Mouse (Mus musculus): ENCODE measurements at regions not wholly inside any gene's neighbourhood (a gene's known extent, or its start where the extent isn't known, plus 50 kb on each side); places are given as distances from the start of the nearest gene placed in this dataset.
A peak's percentile ranks its signal among the peaks of the same experiment; 100 is the strongest.

DNA sequence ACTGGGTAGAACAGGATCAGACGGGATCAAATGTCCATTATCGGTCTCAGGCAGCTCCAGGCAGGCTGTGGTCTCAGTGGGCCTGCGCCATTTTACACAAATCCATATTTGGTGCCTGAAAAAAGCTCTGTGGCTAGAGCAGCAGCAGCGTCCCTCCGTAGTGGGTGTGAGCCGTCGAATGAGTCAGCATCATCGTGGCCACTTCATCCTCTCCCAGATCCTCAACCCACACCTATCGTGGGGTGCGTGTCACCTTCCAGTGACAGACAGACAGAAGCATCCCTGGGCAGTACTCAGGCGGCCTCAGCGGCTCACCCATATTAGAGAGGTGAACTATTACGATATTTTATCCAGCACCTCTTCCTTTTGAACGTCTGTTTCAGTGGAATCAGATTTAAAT lies 233.0 kb upstream of the A430005L14Rik start:
- peak; percentile 43 to 60 for DNase-seq (ENCODE audit: low spot score in 2 of 2)

DNA sequence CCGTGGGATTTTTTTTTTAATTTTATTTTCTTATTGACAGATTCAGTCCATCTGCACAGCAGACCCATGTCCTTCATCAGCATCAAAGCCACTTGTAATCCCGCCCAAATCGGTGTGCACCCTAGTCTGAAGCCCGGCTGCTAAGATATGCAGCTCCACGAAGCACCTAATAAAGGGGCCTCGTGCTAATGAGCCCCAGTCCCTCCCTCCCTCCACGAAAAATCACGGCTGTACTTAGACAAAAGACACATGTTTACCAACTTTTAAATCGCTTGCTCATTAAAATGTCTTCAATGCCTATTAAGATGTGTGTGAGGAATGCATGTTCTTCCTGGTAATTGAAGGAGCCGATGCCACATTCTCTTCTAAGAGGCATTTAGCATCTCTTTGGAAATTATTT lies 229.8 kb upstream of the A430005L14Rik start:
- DNase-seq (ENCODE audit: low spot score in 2 of 2) = no peak

DNA sequence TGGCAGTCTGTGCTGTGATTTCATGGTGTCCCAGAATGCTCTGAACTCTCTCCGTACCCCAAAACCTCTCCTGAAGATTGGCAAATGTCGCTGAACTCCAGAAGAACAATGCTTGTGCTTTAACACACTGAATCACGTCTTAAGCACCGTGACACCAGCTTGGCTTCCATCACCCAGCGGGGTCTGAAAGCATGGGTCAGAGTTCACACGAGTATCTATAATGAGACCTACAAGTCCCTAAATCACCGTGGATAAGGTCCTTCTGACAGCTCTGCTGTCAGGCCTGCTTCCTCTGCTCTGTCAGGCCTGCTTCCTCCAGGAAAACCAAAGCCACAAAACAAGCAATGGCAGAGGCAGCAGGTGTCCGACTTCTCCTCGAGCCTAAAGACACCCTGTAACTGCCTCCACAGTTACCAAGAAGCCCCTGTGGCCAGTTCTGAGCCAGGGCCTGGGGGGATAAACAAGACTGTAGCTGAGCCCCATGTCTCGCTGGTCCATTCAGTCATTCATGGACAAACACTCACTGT lies 229.1 kb upstream of the A430005L14Rik start:
- no peak for DNase-seq (ENCODE audit: low spot score in 2 of 2)

DNA sequence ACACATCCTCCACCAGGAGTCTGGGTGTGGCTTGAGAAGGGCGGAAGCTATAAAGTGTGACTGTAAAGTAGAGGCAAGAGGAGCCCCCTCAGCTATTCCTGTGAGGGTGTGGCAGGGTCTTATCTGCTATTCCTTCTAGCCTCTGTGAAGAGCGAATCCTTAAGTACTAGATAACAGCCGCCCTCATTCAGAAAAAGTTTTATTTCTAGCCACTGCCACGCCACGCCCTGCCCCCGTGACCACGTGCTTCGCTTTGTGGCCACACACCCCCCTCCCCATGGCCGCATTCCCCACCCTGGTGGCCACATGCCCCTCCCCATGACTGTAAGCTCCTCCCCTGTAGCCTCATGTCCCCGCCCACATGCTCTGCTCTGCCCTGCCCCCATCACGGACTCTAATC lies 218.9 kb upstream of the A430005L14Rik start:
- DNase-seq (ENCODE audit: low spot score in 2 of 2) = no peak

DNA sequence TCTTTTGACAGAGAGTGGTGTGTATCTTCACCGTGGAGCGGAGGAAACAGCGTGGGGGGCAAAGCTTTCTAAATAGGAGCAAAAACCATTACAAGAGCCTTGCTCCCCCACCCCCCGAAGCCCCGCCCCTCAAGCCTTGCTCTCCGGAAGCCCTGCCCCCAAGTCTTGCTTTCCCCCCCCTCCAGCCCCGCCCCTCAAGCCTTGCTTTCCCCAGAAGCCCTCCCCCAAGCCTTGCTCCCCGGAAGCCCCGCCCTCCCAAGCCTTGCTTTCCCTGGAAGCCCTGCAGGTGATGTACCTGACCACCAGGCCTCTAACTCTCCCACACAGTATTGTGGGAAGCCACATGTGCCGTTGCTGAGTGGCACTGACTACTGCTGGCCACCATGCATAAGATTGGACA lies 214.8 kb upstream of the A430005L14Rik start:
- DNase-seq (ENCODE audit: low spot score in 2 of 2) = no peak

DNA sequence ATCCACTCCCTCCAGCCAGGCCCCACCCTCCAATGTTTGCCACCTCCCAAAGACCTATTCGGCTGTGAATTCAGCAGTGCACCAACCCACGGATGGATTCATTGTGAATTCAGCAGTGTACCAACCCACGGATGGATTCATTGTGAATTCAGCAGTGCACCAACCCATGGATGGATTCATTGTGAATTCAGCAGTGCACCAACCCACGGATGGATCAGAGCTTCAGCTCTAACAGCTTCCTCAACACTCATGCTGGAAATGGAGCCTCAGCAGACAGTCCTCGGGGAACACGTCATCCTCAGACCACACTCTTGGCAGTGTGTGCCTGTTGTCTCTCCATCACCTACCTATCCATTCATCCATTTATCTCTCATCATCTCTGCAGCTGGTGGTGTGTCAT lies 204.2 kb upstream of the A430005L14Rik start:
- DNase-seq (ENCODE audit: low spot score in 2 of 2) = peak; percentile 29 to 32

DNA sequence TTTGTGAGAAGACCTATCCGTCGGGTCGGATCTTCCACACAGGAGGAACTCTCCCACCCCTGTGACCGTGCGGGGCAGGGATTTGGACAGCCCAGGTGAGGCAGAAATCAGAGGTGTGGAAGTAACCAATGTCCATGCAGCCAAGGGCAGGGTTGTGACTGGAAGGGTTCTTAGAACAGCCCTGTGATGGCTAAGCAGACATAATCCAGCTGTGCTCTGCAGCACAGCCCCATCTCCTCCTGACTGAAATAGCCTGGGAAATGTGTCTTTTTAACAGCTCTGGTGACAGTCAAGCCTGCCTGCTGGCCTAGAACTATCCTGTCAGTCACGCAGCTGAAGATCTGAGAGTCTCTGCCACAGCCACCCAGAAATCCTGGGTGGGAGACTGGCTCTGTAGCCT lies 198.7 kb upstream of the A430005L14Rik start:
- DNase-seq (ENCODE audit: low spot score in 2 of 2) = no peak

DNA sequence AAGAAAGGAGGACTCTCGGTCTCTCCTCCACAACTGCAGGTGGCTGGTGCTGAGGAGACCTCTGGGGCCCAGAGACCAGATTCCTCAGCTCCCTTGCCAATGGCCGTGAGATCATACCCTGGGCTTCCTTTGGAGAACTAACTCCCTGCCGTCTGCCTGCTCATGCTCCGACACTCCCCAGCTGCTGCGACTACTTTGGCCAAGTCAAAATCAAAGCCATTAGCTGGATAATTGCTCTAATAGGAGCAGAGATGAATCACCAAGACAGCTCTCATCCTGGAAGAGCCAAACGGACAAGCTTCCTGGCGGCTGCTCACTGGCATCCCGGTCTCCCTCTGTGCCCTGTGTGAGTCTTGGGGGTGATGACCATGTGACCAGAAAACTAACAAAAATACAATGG lies 198.3 kb upstream of the A430005L14Rik start:
- DNase-seq (ENCODE audit: low spot score in 2 of 2) = no peak

DNA sequence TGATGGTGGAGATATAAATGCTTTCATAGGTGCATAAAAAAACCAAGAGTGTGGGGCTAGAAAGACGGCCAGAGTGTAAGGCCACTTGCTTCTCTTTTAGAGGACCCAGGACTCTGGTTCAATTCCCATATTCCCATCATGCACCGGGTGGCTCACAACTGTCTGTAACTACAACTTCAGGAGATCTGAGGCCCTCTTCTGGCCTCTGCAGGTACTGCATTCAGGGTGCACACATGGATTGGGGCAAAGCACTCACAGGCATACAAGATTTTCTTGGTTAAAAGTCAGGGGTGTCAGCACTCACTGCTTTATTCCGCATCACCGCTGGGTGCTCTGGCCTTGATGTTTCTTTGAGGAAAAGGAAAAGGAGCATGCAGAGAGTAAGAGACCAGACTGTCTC lies 196.1 kb upstream of the A430005L14Rik start:
- no peak for DNase-seq (ENCODE audit: low spot score in 2 of 2)

DNA sequence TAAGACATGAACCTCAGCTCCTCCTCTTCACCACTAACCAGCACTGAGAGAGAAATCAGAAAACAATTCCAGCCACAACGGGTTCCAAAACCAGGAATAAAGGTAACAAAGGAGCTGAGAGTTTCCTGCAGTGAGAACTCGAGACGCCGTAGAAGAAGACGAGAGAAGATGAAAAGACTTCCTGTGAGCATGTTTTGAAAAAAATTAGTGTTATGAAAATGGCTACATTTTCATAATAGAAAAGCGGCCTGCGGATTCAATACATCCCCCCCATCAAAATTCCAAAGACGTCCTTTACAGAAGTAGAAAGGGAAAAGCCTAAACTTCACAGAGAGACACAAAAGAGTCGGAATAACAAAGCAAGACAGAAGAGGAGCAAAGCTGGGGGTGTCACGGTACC lies 193.6 kb upstream of the A430005L14Rik start:
- no peak for DNase-seq (ENCODE audit: low spot score in 2 of 2)

DNA sequence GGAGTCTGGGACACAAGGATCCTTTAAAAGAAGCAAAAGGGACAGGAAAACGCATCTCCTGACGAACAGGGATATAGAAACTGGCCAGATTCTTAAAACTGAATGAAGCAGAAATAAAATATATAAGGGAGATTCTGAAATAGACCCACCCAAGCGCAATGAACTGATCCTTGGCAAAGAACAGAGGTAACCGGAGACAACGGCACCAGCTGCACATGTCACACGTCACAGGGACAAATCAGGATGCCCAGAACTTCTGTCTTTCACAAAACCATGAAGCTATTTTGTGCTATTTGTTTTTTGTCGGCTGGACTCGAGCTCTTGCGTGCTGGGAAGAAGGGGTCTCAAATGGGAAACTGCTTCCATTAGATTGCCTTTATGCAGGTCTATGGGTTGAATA lies 189.3 kb upstream of the A430005L14Rik start:
- DNase-seq (ENCODE audit: low spot score in 2 of 2) = no peak

DNA sequence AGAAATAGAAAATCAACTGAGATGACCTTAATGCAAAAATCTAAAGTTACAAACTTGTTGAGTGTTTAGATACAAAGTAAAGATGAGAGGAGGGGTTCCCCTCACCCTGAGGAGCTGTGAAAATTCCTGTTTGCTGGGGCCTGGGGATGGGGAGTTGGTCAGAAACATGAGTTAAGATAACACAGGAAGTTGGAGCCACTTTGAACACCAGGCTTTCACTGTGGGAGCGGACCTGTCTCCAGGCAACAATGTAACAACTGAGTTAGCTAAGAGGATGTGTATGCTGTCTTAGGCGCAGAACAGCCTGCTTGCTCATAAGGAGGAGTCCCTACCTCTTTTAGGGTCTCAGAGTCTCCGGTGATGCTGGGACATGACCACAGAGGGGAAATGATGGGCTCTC lies 188.7 kb upstream of the A430005L14Rik start:
- no peak for DNase-seq (ENCODE audit: low spot score in 2 of 2)

DNA sequence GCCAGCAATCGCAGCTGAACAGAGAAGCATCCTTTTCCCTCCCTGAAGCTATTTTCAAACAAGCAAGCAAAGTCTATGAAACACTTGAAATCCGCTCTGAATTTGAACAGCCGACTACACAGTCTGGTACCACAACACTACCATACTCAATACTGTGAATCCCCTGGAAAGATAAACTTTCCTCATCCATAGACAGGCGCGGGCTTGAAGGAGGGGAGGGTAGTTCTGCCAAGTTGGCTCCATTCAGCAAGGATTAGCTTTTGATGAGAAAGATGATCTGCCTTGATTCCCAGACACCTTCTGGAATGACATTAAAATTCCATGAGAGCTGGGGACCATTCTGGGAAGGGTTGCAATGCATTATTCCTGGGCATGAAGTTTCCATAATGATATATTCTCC lies 186.4 kb upstream of the A430005L14Rik start:
- DNase-seq (ENCODE audit: low spot score in 2 of 2) = no peak

DNA sequence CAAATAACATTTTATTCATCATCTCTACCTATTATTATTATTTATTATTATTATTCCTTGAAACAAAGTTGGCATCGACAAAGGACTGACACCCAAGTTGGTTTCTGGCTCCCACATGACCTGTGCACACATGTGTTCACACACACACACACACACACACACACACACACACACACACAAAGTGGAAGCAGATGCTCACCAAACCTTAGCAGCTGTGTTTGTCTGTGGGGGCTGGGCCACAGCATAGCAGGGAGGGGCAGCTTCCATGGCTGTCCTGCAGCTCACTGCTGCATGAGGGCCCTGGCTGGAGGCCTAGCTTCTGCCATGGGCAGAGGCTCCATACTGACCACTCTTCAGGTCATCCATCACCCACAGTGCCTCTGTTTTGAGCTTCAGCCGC lies 176.5 kb upstream of the A430005L14Rik start:
- DNase-seq (ENCODE audit: low spot score in 2 of 2) = no peak

DNA sequence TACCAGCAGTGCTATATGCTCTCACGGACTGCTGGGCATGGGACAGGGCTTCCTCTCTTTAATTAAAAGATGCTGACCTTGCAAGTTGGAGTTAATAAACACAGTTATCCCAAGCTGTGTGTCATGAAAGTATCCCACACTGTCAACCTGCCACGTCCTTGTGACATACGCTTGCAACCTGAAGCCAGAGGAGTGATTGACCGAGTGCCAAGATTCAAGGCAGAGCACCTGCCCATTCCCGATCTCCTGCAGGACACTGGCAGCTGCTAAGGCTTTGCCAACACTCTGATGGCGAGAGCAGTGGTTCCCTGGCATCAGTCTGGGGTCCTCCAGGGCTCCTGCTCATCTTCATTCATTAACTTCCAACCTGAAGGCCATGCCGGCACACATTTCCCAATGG lies 175.8 kb upstream of the A430005L14Rik start:
- DNase-seq (ENCODE audit: low spot score in 2 of 2) = no peak

DNA sequence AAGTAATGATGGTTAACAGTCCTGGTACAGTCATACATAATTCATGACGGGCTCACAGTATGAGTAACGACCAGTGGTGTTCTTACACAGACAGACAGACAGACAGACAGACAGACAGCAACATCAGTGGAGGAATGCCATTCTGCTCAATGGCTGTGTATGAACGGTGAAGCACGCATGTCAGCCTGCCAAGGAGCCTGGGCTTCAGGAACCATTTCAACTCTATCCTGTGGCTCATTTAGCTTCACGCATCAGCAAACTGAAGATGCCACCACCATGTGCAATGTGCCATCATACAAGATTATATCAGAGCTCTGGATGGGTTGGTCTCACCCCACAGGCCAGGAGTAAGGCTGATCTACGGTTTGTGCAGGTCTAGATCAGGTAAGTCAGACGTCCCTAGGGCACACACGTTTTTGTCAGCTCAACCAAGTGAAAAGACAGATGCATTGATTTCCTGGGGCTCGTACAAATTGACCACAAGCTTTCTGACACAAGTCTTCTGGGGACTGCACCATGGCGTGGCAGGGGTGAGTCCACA lies 175.0 kb upstream of the A430005L14Rik start:
- no peak for DNase-seq (ENCODE audit: low spot score in 2 of 2)

DNA sequence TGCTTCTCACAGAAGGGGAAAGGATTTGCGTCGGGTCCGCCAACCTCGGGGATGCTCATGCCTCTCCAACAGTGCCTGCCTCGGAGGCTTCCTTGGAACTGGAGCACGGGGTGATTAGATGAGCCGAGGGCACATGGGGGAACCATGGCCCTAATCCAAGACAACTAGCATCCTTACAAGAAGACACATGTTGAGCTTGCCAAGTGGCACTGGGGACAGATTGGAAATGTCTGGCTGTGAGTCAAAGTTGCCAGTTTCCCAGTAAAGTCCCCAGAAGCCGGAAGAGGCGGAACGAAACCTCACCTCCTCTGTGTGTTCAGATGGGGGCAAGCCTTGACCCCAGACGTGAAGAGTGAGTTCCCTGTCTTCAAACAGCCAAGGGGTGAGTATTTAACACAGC lies 172.6 kb upstream of the A430005L14Rik start:
- DNase-seq (ENCODE audit: low spot score in 2 of 2) = no peak

DNA sequence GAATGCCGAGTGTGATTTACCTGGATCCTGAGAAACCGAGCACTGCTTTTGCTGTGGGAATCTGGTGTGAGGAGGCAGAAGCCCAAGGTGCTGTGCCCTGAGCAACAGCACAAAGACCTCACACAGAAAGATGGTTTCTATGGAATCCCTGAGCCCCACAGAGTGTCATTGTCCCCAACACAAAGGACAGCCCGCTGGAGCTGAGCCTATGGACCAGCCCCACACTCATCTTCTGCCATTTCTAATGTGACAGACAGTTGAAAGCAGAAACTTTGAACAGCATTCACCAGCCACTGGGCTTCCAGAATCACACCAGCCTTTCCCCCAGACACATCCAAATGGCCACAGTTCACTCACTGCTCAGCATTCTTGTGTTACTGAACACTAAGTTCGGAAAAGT lies 171.5 kb upstream of the A430005L14Rik start:
- DNase-seq (ENCODE audit: low spot score in 2 of 2) = no peak

DNA sequence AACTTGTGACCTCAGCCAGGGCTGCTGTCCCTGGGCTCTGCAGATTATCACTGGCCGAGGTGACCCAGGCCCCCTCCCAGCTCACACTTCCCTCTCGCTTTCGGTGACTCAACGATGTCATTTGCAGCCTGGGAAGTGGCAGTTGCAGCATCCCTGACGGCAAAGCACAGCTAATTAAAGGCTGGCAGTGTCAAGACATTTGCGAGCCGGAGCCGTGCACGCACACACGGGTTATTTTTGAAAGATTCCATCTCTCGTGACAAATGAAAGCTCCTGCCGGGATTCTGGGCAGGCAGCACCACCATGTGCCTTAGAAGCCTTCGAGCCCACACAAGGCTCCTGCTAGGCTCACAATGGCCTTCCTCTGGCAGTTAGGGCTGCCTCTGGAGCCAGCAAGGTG lies 164.7 kb upstream of the A430005L14Rik start:
- DNase-seq (ENCODE audit: low spot score in 2 of 2) = peak in 1 of 2 experiments; percentile 35

DNA sequence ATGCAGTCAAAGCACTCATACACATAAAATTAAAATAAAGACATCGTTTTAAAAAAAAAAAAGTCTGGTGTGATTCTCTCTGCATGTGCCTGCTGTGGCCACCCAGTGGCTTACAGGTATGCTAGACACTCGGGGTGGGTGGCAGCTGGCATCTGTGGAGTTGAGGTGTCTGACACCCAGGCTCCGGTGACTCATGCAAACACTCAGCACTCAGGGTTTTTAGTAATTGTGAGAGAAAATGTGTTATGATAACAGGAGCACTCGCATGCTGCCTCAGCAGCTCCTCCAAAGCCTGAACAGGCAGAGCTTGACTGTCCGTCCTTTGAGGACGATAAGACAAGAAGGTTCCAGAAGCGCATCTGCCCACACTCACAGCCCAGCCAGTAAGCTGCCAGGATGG lies 159.0 kb upstream of the A430005L14Rik start:
- peak; percentile 54 to 58 for DNase-seq (ENCODE audit: low spot score in 2 of 2)

DNA sequence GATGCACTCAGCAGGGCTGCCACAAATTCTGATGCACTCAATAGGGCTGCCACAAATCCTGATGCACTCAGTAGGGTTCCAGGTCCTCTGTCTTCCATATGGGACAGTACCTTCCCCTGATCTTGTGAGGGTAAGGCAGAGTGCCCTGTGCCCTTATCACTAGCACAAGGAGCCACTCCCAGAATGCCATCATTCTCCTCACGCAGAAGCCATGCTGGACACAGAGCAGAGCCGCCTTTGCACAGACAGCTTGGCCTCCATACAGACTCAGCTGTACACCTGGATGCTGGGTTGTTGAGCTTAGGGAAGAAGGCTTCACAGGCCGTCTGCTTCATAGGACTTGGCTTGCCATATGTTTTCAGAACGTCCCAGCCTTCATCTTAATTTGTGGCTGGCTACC lies 151.3 kb upstream of the A430005L14Rik start:
- no peak for DNase-seq (ENCODE audit: low spot score in 2 of 2)

DNA sequence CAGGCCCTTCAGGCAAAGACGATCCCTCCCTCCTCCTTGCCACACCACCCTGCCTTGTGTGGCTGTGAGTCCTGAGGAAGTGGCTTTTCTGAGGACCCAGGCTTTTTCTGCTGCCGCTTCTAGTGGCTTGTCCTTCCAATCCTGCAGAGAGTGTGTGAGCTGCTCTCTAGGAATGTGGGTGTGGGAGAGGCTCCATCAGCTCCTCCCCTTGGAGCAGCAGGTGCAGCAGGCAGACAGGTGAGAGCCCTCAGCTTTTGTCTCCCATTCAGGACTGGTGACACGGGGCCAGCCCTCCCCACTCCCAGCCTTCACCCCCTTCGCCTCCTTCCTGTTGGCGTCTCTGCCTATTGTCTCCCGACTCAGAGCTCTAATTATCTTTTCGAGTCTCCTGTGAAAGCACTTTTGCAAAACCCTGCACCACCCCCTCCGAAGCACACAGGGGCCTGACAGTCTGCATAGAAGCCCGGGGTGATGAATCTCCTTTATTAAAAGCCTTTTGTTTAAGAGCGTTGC lies 150.8 kb upstream of the A430005L14Rik start:
- DNase-seq (ENCODE audit: low spot score in 2 of 2) = peak in 1 of 2 experiments; percentile 14

DNA sequence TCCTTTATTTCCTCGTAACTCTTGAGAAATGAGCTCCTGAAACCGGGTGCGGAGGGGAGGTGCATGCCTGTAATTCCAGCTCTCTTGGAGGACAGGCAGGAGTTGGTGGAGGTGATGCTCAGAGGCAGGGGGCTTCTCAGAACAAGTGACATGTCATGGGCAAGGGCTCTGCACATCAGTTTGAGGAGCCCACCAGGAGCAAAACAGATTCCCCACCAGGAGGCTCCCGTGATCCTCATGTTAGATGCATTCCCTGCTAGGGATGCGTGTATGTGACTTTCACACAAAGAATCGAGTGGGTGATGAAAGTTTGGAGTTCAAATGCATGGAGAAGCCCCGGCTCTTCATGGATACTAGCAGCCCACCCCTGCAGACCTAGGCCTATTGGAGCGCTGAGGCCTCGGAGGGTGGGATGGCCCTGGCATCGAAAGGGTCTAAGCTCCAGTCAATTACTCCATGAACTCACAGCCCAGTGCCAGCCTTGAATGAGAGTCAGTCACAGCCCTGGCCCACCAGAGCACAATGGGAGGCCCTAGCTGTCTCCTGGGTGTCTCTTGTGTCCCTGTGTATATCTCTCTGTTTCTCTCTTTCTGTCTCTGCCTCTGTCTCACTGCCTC lies 150.1 kb upstream of the A430005L14Rik start:
- no peak for DNase-seq (ENCODE audit: low spot score in 2 of 2)

DNA sequence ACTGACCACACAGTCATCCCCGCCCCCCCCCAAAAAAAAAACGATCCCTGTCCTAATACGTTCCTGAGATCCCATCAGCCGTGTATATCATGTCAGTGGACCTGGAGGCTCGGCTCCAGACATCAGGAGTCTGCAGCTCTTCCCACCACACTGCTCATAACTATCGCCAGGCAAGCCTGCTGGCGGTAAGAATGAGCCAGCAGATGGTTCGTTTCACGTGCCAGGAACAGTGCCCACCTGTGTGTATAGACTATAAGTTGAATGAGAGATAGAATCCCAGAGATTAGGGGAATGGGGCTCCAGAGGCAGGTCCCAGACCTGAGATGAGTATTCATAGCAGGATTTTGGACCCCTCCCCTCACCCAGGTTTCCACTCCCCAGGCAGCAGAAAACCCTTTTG lies 144.2 kb upstream of the A430005L14Rik start:
- no peak for DNase-seq (ENCODE audit: low spot score in 2 of 2)
